Comparison of ENCODE assay signal across 8 mouse cellular contexts in genomic region chr2:82053185-82053891, GRCm38 (mm10). TPM values are rescaled to one million over a fixed set of nuclear protein-coding genes. Genes with fewer than 3 reads are reported as not detected.
DNase-seq lines count a peak whose midpoint lies in the region; ATAC-seq and TF ChIP-seq lines count a peak whose summit lies in the region.

Gene Zfp804a (plus strand): TSS chr2:82053222.

- peak; percentile 14 for DNase-seq in adrenal gland, adult 2 months
- no peak for DNase-seq in adrenal gland, postnatal 4 days (ENCODE audit: low spot score in 2 of 2)
- DNase-seq in Muller cell, postnatal 12 days (ENCODE audit: inconsistent ontology term) = peak; percentile 39
- DNase-seq in limb, embryonic 11.5 days (ENCODE audit: low spot score) = peak; percentile 63
- no peak for DNase-seq in thymus, adult 18-20 months

- TF ChIP-seq POLR2A in embryonic fibroblast, embryonic 13.5 days (IDR thresholded peaks at IDR 0.05; ENCODE audit: low read depth, low read length) = no peak

- TF ChIP-seq CTCF in embryonic fibroblast, embryonic 13.5 days (IDR thresholded peaks at IDR 0.05; ENCODE audit: borderline replicate concordance, insufficient read depth, low read length) = no peak

- H3K4me3 ChIP-seq in embryonic fibroblast, embryonic 13.5 days (ENCODE audit: insufficient read depth, low read length) = peak within 1 kb of the TSS; percentile 34
- peak within 1 kb of the TSS; percentile 64 for H3K4me3 ChIP-seq in hindbrain, embryonic 15.5 days
- H3K4me3 ChIP-seq in limb, embryonic 11.5 days (ENCODE audit: low read depth, low read length) = peak within 1 kb of the TSS; percentile 51
- peak within 1 kb of the TSS; percentile 74 for H3K4me3 ChIP-seq in neural tube, embryonic 13.5 days

- no peaks in the 10 kb centered on the region for H3K36me3 ChIP-seq in hindbrain, embryonic 15.5 days
- no peaks in the 10 kb centered on the region for H3K36me3 ChIP-seq in limb, embryonic 11.5 days (ENCODE audit: control insufficient read depth, insufficient read depth, low read length)
- H3K36me3 ChIP-seq in neural tube, embryonic 13.5 days = no peaks in the 10 kb centered on the region

- no peaks in the 10 kb centered on the region; the same call in 1 of the 2 replicates for H3K4me1 ChIP-seq in embryonic fibroblast, embryonic 13.5 days (ENCODE audit: control insufficient read depth, insufficient read depth, low read length)
- peaks cover 22% of the 10 kb centered on the region; the same call in 1 of the 2 replicates for H3K4me1 ChIP-seq in hindbrain, embryonic 15.5 days (replicated peaks)
- no peaks in the 10 kb centered on the region for H3K4me1 ChIP-seq in limb, embryonic 11.5 days (ENCODE audit: control insufficient read depth, insufficient read depth, low read length)
- peaks cover 21% of the 10 kb centered on the region for H3K4me1 ChIP-seq in neural tube, embryonic 13.5 days (replicated peaks)

- 0% methylated on average over 76 of the region's 82 CpGs for WGBS in hindbrain, embryonic 15.5 days
- under 1% methylated on average over 58 of the region's 82 CpGs for WGBS in limb, embryonic 11.5 days
- WGBS in neural tube, embryonic 13.5 days = under 1% methylated on average over 74 of the region's 82 CpGs

- H3K4me2 ChIP-seq in hindbrain, embryonic 15.5 days = peak within 1 kb of the TSS; percentile 81
- peak within 1 kb of the TSS; percentile 97 for H3K4me2 ChIP-seq in limb, embryonic 11.5 days (ENCODE audit: low read depth, severe bottlenecking)
- peak within 1 kb of the TSS; percentile 66 for H3K4me2 ChIP-seq in neural tube, embryonic 13.5 days

- peak; percentile 96 for ATAC-seq in hindbrain, embryonic 15.5 days (ENCODE audit: low FRiP score, low read depth)
- peak; percentile 72 for ATAC-seq in limb, embryonic 11.5 days (ENCODE audit: insufficient number of reproducible peaks, low FRiP score, low TSS enrichment, low read depth)
- peak; percentile 97 for ATAC-seq in neural tube, embryonic 13.5 days (ENCODE audit: low read depth)

- H3K9me3 ChIP-seq in hindbrain, embryonic 15.5 days = no peaks in the 10 kb centered on the region
- no peaks in the 10 kb centered on the region for H3K9me3 ChIP-seq in limb, embryonic 11.5 days (ENCODE audit: control insufficient read depth, low read length)
- no peaks in the 10 kb centered on the region for H3K9me3 ChIP-seq in neural tube, embryonic 13.5 days

- no peak within 1 kb of the TSS for H3K27ac ChIP-seq in embryonic fibroblast, embryonic 13.5 days (ENCODE audit: insufficient read depth, low read length)
- peak within 1 kb of the TSS; percentile 94 for H3K27ac ChIP-seq in hindbrain, embryonic 15.5 days (replicated peaks)
- no peak within 1 kb of the TSS for H3K27ac ChIP-seq in limb, embryonic 11.5 days (replicated peaks; ENCODE audit: low read depth, low read length)
- peak within 1 kb of the TSS; percentile 97 for H3K27ac ChIP-seq in neural tube, embryonic 13.5 days (replicated peaks)

- no peaks in the 10 kb centered on the region for H3K27me3 ChIP-seq in hindbrain, embryonic 15.5 days
- peaks cover 29% of the 10 kb centered on the region for H3K27me3 ChIP-seq in limb, embryonic 11.5 days (ENCODE audit: control insufficient read depth, insufficient read depth, low read length)
- no peaks in the 10 kb centered on the region; the same call in 1 of the 2 replicates for H3K27me3 ChIP-seq in neural tube, embryonic 13.5 days

- H3K9ac ChIP-seq in hindbrain, embryonic 15.5 days = peak within 1 kb of the TSS; percentile 69
- peak within 1 kb of the TSS; percentile 41 for H3K9ac ChIP-seq in limb, embryonic 11.5 days (ENCODE audit: low read length)
- H3K9ac ChIP-seq in neural tube, embryonic 13.5 days = peak within 1 kb of the TSS; percentile 91

RNA-seq across cellular contexts. Expression of gene Zfp804a, which starts in this region (rescaled TPM):
- under 1 TPM; 0.17 to 0.21 TPM for total RNA-seq in adrenal gland, adult 2 months (2021)
- 0.16 and 0.18 TPM in 2 replicates for polyA plus RNA-seq in adrenal gland, adult 2 months (2012; rRNA removed)
- 1 to 10 TPM; 1.6 to 2.9 TPM for total RNA-seq in adrenal gland, postnatal 4 days (2021)
- polyA plus RNA-seq in embryonic fibroblast, embryonic 13.5 days (2011; ENCODE audit: insufficient read length, low read depth, missing spikeins) = 0.13 and 0.14 TPM in 2 replicates
- 12.1 and 12.7 TPM in 2 replicates for polyA plus RNA-seq in hindbrain, embryonic 15.5 days (2015; fragmentation: Nextera tagmentation; extraction: Ambion mirVana)
- 0.48 and 0.96 TPM in 2 replicates for polyA plus RNA-seq in limb, embryonic 11.5 days (2014; fragmentation: Nextera tagmentation; extraction: Ambion mirVana)
- polyA plus RNA-seq in neural tube, embryonic 13.5 days (2015; fragmentation: Nextera tagmentation; extraction: Ambion mirVana) = 9.2 and 10.9 TPM in 2 replicates

Comparison
In these comparisons a context has a peak if more than half of its experiments do, and no peak if none do; other contexts are left out.
1. Peak in DNase-seq in adrenal gland, adult 2 months; RNA of the gene not detected or under 1 TPM.
2. Peak in DNase-seq, ATAC-seq, H3K4me3 ChIP-seq, H3K9ac ChIP-seq and H3K4me2 ChIP-seq in limb, embryonic 11.5 days; RNA of the gene not detected or under 1 TPM.
3. H3K27ac ChIP-seq: peak in hindbrain, embryonic 15.5 days (single experiment) and neural tube, embryonic 13.5 days (single experiment); none in embryonic fibroblast, embryonic 13.5 days (single experiment) and limb, embryonic 11.5 days (single experiment).
4. H3K9ac ChIP-seq: peak in every context shown above with its lines; median percentile 91 in neural tube, embryonic 13.5 days; 69 in hindbrain, embryonic 15.5 days; 41 in limb, embryonic 11.5 days.
5. Peak in every context shown above with its lines, with median percentiles within 50 percentile points of each other: H3K4me3 ChIP-seq, ATAC-seq and H3K4me2 ChIP-seq.